Mouse (Mus musculus) hindbrain, embryonic 14.5 days (tissue): ENCODE data around the gene Ipcef1. TPM values are rescaled to one million over a fixed set of nuclear protein-coding genes. Genes with fewer than 3 reads are reported as not detected.

ENCODE experiments used
- ATAC-seq: fragments of 200-750 bp; cut with Nextera tagmentation; 2 replicates; pipeline ENCODE4 v1.8.0; 2017; ENCODE audit warnings: moderate number of reproducible peaks, mild to moderate bottlenecking, moderate TSS enrichment, moderate library complexity; ENCODE audit not compliant: low FRiP score
- DNase-seq: peaks from one replicate; pipeline ENCODE4 v3.0.0-alpha.2; 2015; ENCODE audit warnings: low spot score
- H3K27ac ChIP-seq: fragments of 300-500 bp; sonication (generic); 2 replicates; pipeline ENCODE4 v1.5.1; 2014; ENCODE audit warnings: mild to moderate bottlenecking, moderate library complexity
- H3K27me3 ChIP-seq: fragments of 300-500 bp; sonication (generic); 2 replicates; pipeline ENCODE4 v1.6.1; 2014; ENCODE audit warnings: mild to moderate bottlenecking, low read length, mixed read lengths; ENCODE audit not compliant: control insufficient read depth, insufficient read depth
- H3K36me3 ChIP-seq: fragments of 300-500 bp; sonication (generic); replicated peaks from 2 replicates; pipeline ENCODE4 v1.6.1; 2014; ENCODE audit not compliant: control insufficient read depth, insufficient read depth
- H3K4me1 ChIP-seq: fragments of 300-500 bp; sonication (generic); replicated peaks from 2 replicates; pipeline ENCODE4 v1.6.1; 2014; ENCODE audit warnings: antibody characterized with exemption, low read length, mixed read lengths; ENCODE audit not compliant: control insufficient read depth, insufficient read depth
- H3K4me2 ChIP-seq: fragments of 300-500 bp; sonication (generic); replicated peaks from 2 replicates; pipeline ENCODE4 v1.6.1; 2014; ENCODE audit warnings: mild to moderate bottlenecking, moderate library complexity
- H3K4me3 ChIP-seq: fragments of 300-500 bp; sonication (generic); replicated peaks from 2 replicates; pipeline ENCODE4 v1.5.1; 2014; ENCODE audit warnings: mild to moderate bottlenecking, low read length
- H3K9ac ChIP-seq: fragments of 300-500 bp; sonication (generic); 2 replicates; pipeline ENCODE4 v1.6.1; 2014
- H3K9me3 ChIP-seq: fragments of 300-500 bp; sonication (generic); 2 replicates; pipeline ENCODE4 v1.6.1; 2016; ENCODE audit warnings: low read length; ENCODE audit not compliant: control insufficient read depth
- WGBS: fragments of 180-500 bp; shearing (Covaris S2); extraction: QIAGEN DNeasy Blood & Tissue Kit; methylation state at CpG from one replicate; pipeline ENCODE4 v1.1.7; 2014; 5-methylcytosine and 5-hydroxymethylcytosine counted together
- polyA plus RNA-seq: library from polyadenylated mRNA; unstranded; fragments of >200 nt; fragmentation: Nextera tagmentation; extraction: Ambion mirVana; gene quantifications from 2 replicates; pipeline ENCODE4 v1.2.1, GENCODE M21; 2014

Gene Ipcef1
- polyA plus RNA-seq, 1 experiment from 2014 or later = 3.2 TPM

GRCm38 (mm10) chr10:7047288-7047918 lies 4.9 kb downstream of the Ipcef1 start:
- Histone ChIP-seq H3K9ac (no peak overlapping the region), H3K4me1 (peaks cover 2% of the 10 kb centered on the region; the same call in 1 of the 2 replicates), H3K9me3 (no peaks in the 10 kb centered on the region), H3K27ac (no peak overlapping the region), H3K4me2 (no peak overlapping the region), H3K36me3 (no peaks in the 10 kb centered on the region), H3K4me3 (no peak overlapping the region), H3K27me3 (no peaks in the 10 kb centered on the region)
- peak; percentile 69; the same call in 1 of the 2 replicates for ATAC-seq
- DNase-seq = no peak
- 46% methylated on average over 10 of the region's 10 CpGs for WGBS

GRCm38 (mm10) chr10:7043896-7044295 lies 8.4 kb downstream of the Ipcef1 start:
- Histone ChIP-seq H3K4me2 (no peak overlapping the region), H3K4me3 (no peak overlapping the region), H3K27ac (no peak overlapping the region), H3K4me1 (no peaks in the 10 kb centered on the region), H3K27me3 (no peaks in the 10 kb centered on the region), H3K9me3 (no peaks in the 10 kb centered on the region), H3K36me3 (no peaks in the 10 kb centered on the region), H3K9ac (no peak overlapping the region)
- ATAC-seq = no peak
- WGBS = 74% methylated on average over 5 of the region's 5 CpGs
- no peak for DNase-seq

DNA sequence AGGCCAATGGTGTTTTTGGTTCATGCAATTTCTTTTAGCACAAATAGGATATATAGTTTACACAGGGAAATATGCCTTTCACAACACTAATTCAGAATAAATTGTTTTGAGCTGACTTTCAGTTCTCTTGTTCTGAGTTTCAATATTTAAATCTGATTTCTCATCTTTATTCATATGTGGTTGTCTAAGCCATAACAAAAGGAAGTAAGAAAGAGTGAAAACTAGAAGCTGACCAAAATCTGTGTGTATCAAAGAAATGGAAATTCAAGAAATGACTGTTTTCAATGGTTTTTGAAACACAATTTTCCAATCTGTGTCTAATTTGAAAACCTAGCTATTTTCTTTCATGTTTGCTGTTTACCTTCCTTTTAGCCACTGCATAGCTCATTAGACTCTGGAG lies 11.2 kb downstream of the Ipcef1 start:
- no peak overlapping the region for H3K27ac ChIP-seq
- H3K27me3 ChIP-seq = no peaks in the 10 kb centered on the region
- no peak overlapping the region for H3K4me2 ChIP-seq
- no peak overlapping the region for H3K4me3 ChIP-seq
- no peaks in the 10 kb centered on the region for H3K36me3 ChIP-seq
- ATAC-seq (no peak), DNase-seq (no peak)
- H3K4me1 ChIP-seq = no peaks in the 10 kb centered on the region
- no peak overlapping the region for H3K9ac ChIP-seq
- no peaks in the 10 kb centered on the region for H3K9me3 ChIP-seq

- no peak for ATAC-seq
- Histone ChIP-seq H3K9ac (no peak overlapping the region), H3K4me2 (no peak overlapping the region), H3K4me1 (no peaks in the 10 kb centered on the region), H3K36me3 (no peaks in the 10 kb centered on the region), H3K27ac (no peak overlapping the region), H3K9me3 (no peaks in the 10 kb centered on the region), H3K27me3 (no peaks in the 10 kb centered on the region), H3K4me3 (no peak overlapping the region)
- DNase-seq = no peak
- WGBS = 91% methylated on average over 5 of the region's 5 CpGs
Observed at GRCm38 (mm10) chr10:7037194-7037593, 15.1 kb downstream of the Ipcef1 start.

GRCm38 (mm10) chr10:7035547-7035946 lies 16.7 kb downstream of the Ipcef1 start:
- no peak overlapping the region for H3K27ac ChIP-seq
- no peak overlapping the region for H3K9ac ChIP-seq
- H3K27me3 ChIP-seq = no peaks in the 10 kb centered on the region
- H3K36me3 ChIP-seq = no peaks in the 10 kb centered on the region
- H3K4me2 ChIP-seq = no peak overlapping the region
- no peaks in the 10 kb centered on the region for H3K4me1 ChIP-seq
- DNase-seq = no peak
- ATAC-seq = peak; percentile 62; the same call in 1 of the 2 replicates
- H3K9me3 ChIP-seq = no peaks in the 10 kb centered on the region
- WGBS = 67% methylated on average over 12 of the region's 12 CpGs
- no peak overlapping the region for H3K4me3 ChIP-seq

- no peak for ATAC-seq
- H3K9ac ChIP-seq = no peak overlapping the region
- no peaks in the 10 kb centered on the region for H3K9me3 ChIP-seq
- H3K4me1 ChIP-seq = no peaks in the 10 kb centered on the region
- DNase-seq = no peak
- H3K4me2 ChIP-seq = no peak overlapping the region
- H3K27ac ChIP-seq = no peak overlapping the region
- no peaks in the 10 kb centered on the region for H3K36me3 ChIP-seq
- no peaks in the 10 kb centered on the region for H3K27me3 ChIP-seq
- WGBS = 89% methylated on average over 2 of the region's 2 CpGs
- H3K4me3 ChIP-seq = no peak overlapping the region
Observed at GRCm38 (mm10) chr10:7033459-7033858, 18.8 kb downstream of the Ipcef1 start.

GRCm38 (mm10) chr10:7025028-7025427 lies 27.2 kb downstream of the Ipcef1 start:
- ATAC-seq = no peak

DNA sequence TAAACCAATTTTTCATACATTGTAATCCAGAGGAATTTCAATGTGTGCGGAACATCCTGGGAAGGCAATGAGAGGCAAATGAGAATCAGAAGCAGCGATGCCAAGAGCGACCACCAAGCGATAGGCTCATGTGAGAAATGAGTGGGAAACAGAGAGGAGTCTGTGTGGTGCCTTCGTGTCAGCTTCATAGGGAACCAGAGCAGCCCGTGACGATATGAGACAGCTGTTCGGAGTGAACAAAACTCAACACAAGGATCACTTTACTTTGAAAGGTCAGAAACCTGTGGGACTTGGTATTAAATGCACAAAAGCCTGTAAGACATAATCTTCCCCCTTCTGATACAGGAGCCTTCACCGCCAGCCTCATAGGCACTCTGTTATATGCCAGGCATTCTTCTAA lies 31.7 kb downstream of the Ipcef1 start:
- no peaks in the 10 kb centered on the region for H3K9me3 ChIP-seq
- no peak overlapping the region for H3K9ac ChIP-seq
- no peaks in the 10 kb centered on the region for H3K4me1 ChIP-seq
- no peak overlapping the region for H3K27ac ChIP-seq
- H3K4me2 ChIP-seq = no peak overlapping the region
- H3K27me3 ChIP-seq = no peaks in the 10 kb centered on the region
- H3K4me3 ChIP-seq = no peak overlapping the region
- 95% methylated on average over 9 of the region's 9 CpGs for WGBS
- H3K36me3 ChIP-seq = no peaks in the 10 kb centered on the region
- ATAC-seq (no peak), DNase-seq (no peak)

More at GRCm38 (mm10) chr10:7025028-7025427, 27.2 kb downstream of the Ipcef1 start:
- Histone ChIP-seq H3K4me2 (no peak overlapping the region), H3K9ac (no peak overlapping the region), H3K36me3 (no peaks in the 10 kb centered on the region), H3K27me3 (no peaks in the 10 kb centered on the region), H3K27ac (no peak overlapping the region), H3K9me3 (no peaks in the 10 kb centered on the region), H3K4me3 (no peak overlapping the region), H3K4me1 (no peaks in the 10 kb centered on the region)
- 68% methylated on average over 1 of the region's 1 CpGs for WGBS
- DNase-seq = no peak

GRCm38 (mm10) chr10:7019781-7020386 lies 32.4 kb downstream of the Ipcef1 start:
- H3K36me3 ChIP-seq = no peaks in the 10 kb centered on the region
- WGBS = 80% methylated on average over 7 of the region's 7 CpGs
- no peak for ATAC-seq

More at GRCm38 (mm10) chr10:7019781-7020386, 32.4 kb downstream of the Ipcef1 start:
- H3K4me3 ChIP-seq = no peak overlapping the region
- no peak overlapping the region for H3K4me2 ChIP-seq
- DNase-seq = no peak
- H3K9ac ChIP-seq = no peak overlapping the region
- H3K9me3 ChIP-seq = no peaks in the 10 kb centered on the region
- no peaks in the 10 kb centered on the region for H3K27me3 ChIP-seq
- H3K27ac ChIP-seq = no peak overlapping the region
- H3K4me1 ChIP-seq = no peaks in the 10 kb centered on the region
